Mouse (Mus musculus) intestine, postnatal 0 days (tissue): ENCODE measurements around the gene Gm49425. TPM values are rescaled to one million over a fixed set of nuclear protein-coding genes. Genes with fewer than 3 reads are reported as not detected.

Source experiments
- ATAC-seq: fragments of 200-750 bp; cut with Nextera tagmentation; 2 replicates; pipeline ENCODE4 v1.8.0; 2017; ENCODE audit warnings: mild to moderate bottlenecking, moderate TSS enrichment, moderate library complexity
- H3K27ac ChIP-seq: fragments of 300-500 bp; sonication (generic); 2 replicates; pipeline ENCODE4 v1.5.1; 2014; ENCODE audit warnings: mild to moderate bottlenecking, low read depth, low read length, moderate library complexity
- H3K27me3 ChIP-seq: fragments of 300-500 bp; sonication (generic); replicated peaks from 2 replicates; pipeline ENCODE4 v1.6.1; 2014; ENCODE audit warnings: low read length, mixed read lengths; ENCODE audit not compliant: control insufficient read depth, insufficient read depth
- H3K36me3 ChIP-seq: fragments of 300-500 bp; sonication (generic); 2 replicates; pipeline ENCODE4 v1.6.1; 2014; ENCODE audit warnings: mild to moderate bottlenecking, moderate library complexity; ENCODE audit not compliant: control insufficient read depth, insufficient read depth
- H3K4me1 ChIP-seq: fragments of 300-500 bp; sonication (generic); replicated peaks from 2 replicates; pipeline ENCODE4 v1.6.1; 2014; ENCODE audit warnings: antibody characterized with exemption, low read length, mixed read lengths; ENCODE audit not compliant: control insufficient read depth, insufficient read depth
- H3K4me2 ChIP-seq: fragments of 300-500 bp; sonication (generic); replicated peaks from 2 replicates; pipeline ENCODE4 v1.6.1; 2014; ENCODE audit warnings: low read depth, mild to moderate bottlenecking, moderate library complexity
- H3K4me3 ChIP-seq: fragments of 300-500 bp; sonication (generic); 2 replicates; pipeline ENCODE4 v1.5.1; 2014; ENCODE audit warnings: low read depth, low read length
- H3K9ac ChIP-seq: fragments of 300-500 bp; sonication (generic); 2 replicates; pipeline ENCODE4 v1.6.1; 2014; ENCODE audit warnings: mild to moderate bottlenecking, low read depth, low read length
- H3K9me3 ChIP-seq: fragments of 300-500 bp; sonication (generic); 2 replicates; pipeline ENCODE4 v1.6.1; 2016; ENCODE audit warnings: mixed run types; ENCODE audit not compliant: control insufficient read depth
- CTCF ChIP-seq: sonication (generic); IDR thresholded peaks from 2 replicates; pipeline ENCODE4 v1.5.1; 2016; ENCODE audit warnings: low read depth, mild to moderate bottlenecking, control low read depth, antibody characterized with exemption, moderate library complexity
- WGBS: fragments of 180-500 bp; shearing (Covaris S2); extraction: QIAGEN DNeasy Blood & Tissue Kit; methylation state at CpG from one replicate; pipeline ENCODE4 v1.1.7; 2014; 5-methylcytosine and 5-hydroxymethylcytosine counted together
- polyA plus RNA-seq: library from polyadenylated mRNA; unstranded; fragments of >200 nt; fragmentation: Nextera tagmentation; extraction: Ambion mirVana; gene quantifications from 2 replicates; pipeline ENCODE4 v1.2.1, GENCODE M21; 2015

The Gm49425 gene
- polyA plus RNA-seq, 1 experiment from 2014 or later = not detected

- Histone ChIP-seq H3K9ac (no peak overlapping the region), H3K4me2 (no peak overlapping the region), H3K27me3 (no peaks in the 10 kb centered on the region), H3K9me3 (no peaks in the 10 kb centered on the region), H3K36me3 (no peaks in the 10 kb centered on the region), H3K4me3 (no peak overlapping the region), H3K4me1 (no peaks in the 10 kb centered on the region), H3K27ac (no peak overlapping the region)
- peak; percentile 88 for ATAC-seq
- WGBS = 33% methylated on average over 4 of the region's 4 CpGs
- TF ChIP-seq CTCF = no peak
Measured at GRCm38 (mm10) chr15:101522556-101523232, 5.6 kb upstream of the Gm49425 start.

DNA sequence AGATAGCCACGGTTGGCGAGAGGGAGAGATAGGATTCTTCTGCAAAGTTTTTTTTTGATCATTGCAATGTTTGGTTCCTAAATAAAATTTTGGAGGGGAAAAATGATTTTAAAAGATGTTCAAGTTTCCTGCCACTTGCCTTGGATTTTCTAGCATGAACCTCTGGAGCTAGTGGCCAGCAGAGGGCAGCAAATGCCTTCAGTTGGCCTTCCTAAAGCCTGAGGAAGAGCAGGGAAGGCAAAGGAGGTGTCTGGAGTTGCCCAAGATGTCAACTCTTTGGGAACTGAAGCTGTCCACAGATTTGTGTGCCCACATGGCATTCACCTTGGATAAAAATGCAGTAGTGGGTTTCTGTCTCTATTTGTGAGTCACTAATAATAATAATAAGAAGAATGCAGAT, 2.7 kb upstream of the Gm49425 start:
- no peak overlapping the region for H3K9ac ChIP-seq
- no peak for ATAC-seq
- WGBS = 18% methylated on average over 2 of the region's 2 CpGs

GRCm38 (mm10) chr15:101508247-101508646, 8.8 kb downstream of the Gm49425 start:
- Histone ChIP-seq H3K36me3 (no peaks in the 10 kb centered on the region), H3K4me2 (no peak overlapping the region), H3K4me3 (no peak overlapping the region), H3K9me3 (no peaks in the 10 kb centered on the region), H3K9ac (no peak overlapping the region), H3K27me3 (no peaks in the 10 kb centered on the region), H3K27ac (no peak overlapping the region), H3K4me1 (no peaks in the 10 kb centered on the region)
- 67% methylated on average over 9 of the region's 9 CpGs for WGBS
- no peak for TF ChIP-seq CTCF
- no peak for ATAC-seq

More for the DNA sequence above, 2.7 kb upstream of the Gm49425 start:
- Histone ChIP-seq H3K4me3 (no peak overlapping the region), H3K27me3 (no peaks in the 10 kb centered on the region), H3K36me3 (no peaks in the 10 kb centered on the region), H3K9me3 (no peaks in the 10 kb centered on the region), H3K4me2 (no peak overlapping the region), H3K27ac (no peak overlapping the region), H3K4me1 (no peaks in the 10 kb centered on the region)
- peak; percentile 93 for TF ChIP-seq CTCF

DNA sequence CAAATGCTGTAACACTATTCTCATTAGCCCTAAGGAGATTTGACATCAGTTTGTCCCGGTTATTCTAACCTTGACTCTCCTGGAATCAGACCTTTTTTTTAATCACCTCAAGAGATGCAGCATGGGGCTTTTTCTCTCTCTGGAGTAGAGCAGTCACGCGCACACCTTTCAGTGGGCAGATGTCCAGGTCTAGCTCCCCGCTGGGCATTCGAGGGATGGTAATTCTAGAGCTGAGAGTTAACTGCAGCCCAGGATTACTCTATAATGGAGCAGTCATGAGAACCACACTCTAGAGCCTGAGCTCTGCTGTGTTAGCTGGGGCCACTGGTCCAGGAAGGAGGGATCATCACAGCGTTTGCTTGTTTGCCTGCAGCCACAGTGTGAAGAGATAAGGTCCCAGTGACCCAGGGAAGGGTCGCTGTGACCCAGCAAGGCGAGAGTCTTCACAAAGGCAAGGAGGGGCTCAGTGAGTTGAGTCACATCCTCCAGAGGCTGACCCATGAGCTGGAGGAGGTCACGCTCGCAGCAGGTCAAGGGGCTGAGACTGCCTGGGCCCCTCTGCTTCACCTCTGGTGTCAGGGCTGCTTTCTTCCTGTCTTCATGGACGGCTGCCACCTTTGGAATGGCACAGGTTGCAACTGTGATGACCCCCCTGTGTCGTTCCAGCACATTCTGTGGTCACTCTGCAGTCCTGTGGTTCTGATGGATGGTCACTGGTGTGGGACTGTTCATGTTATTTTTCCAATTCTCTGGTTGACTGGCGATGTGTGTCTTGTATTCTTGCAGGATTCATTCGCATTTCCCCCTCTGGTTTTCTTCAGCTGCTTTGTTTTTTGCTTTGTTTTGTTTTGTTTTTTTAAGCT, 9.9 kb downstream of the Gm49425 start:
- Histone ChIP-seq H3K4me2 (no peak overlapping the region), H3K4me1 (no peaks in the 10 kb centered on the region), H3K36me3 (no peaks in the 10 kb centered on the region), H3K4me3 (no peak overlapping the region), H3K27me3 (no peaks in the 10 kb centered on the region), H3K9me3 (no peaks in the 10 kb centered on the region), H3K9ac (no peak overlapping the region), H3K27ac (no peak overlapping the region)
- 49% methylated on average over 14 of the region's 14 CpGs for WGBS
- ATAC-seq = no peak
- TF ChIP-seq CTCF = no peak

GRCm38 (mm10) chr15:101497181-101497580, 19.9 kb downstream of the Gm49425 start:
- no peak overlapping the region for H3K9ac ChIP-seq
- TF ChIP-seq CTCF = peak; percentile 79
- no peak overlapping the region for H3K4me3 ChIP-seq
- no peaks in the 10 kb centered on the region for H3K36me3 ChIP-seq
- no peaks in the 10 kb centered on the region for H3K27me3 ChIP-seq
- H3K9me3 ChIP-seq = no peaks in the 10 kb centered on the region
- ATAC-seq = peak; percentile 41; the same call in 1 of the 2 replicates
- WGBS = 52% methylated on average over 2 of the region's 2 CpGs
- H3K27ac ChIP-seq = no peak overlapping the region
- no peak overlapping the region for H3K4me2 ChIP-seq
- no peaks in the 10 kb centered on the region for H3K4me1 ChIP-seq

GRCm38 (mm10) chr15:101495266-101495665, 21.8 kb downstream of the Gm49425 start:
- no peaks in the 10 kb centered on the region for H3K36me3 ChIP-seq
- H3K27ac ChIP-seq = no peak overlapping the region
- no peak overlapping the region for H3K9ac ChIP-seq
- H3K27me3 ChIP-seq = no peaks in the 10 kb centered on the region
- no peak for ATAC-seq
- H3K9me3 ChIP-seq = no peaks in the 10 kb centered on the region
- H3K4me1 ChIP-seq = no peaks in the 10 kb centered on the region
- WGBS = 80% methylated on average over 8 of the region's 8 CpGs
- H3K4me3 ChIP-seq = no peak overlapping the region
- no peak for TF ChIP-seq CTCF
- no peak overlapping the region for H3K4me2 ChIP-seq
